Mouse (Mus musculus) lung, adult 2 months (tissue): ENCODE measurements around the gene Gca. TPM values are rescaled to one million over a fixed set of nuclear protein-coding genes. Genes with fewer than 3 reads are reported as not detected.
"Not testable (repeated sequence)": the region's sequence is repeated elsewhere in the genome, so short reads cannot be mapped to it uniquely, and the experiment has no call there.

Experiments used
- DNase-seq: peaks from one replicate; pipeline ENCODE4 v3.0.0; 2022
- H3K4me1 ChIP-seq: fragments of 200-500 bp; 2 replicates; pipeline ENCODE4 v1.6.1; 2011; ENCODE audit warnings: low read length; ENCODE audit not compliant: control insufficient read depth, insufficient read depth
- H3K4me3 ChIP-seq: fragments of 200-500 bp; replicated peaks from 2 replicates; pipeline ENCODE3; 2011; ENCODE audit warnings: low read depth, mild to moderate bottlenecking, control low read depth, low read length; ENCODE audit errors: extremely low read depth
- CTCF ChIP-seq: fragments of 200-500 bp; IDR thresholded peaks from 2 replicates; pipeline ENCODE4 v1.5.1; 2011; ENCODE audit warnings: mild to moderate bottlenecking, low read length, control low read depth; ENCODE audit not compliant: insufficient read depth
- POLR2A ChIP-seq: fragments of 200-500 bp; IDR thresholded peaks from 2 replicates; pipeline ENCODE4 v1.6.1; 2011; ENCODE audit warnings: low read depth, mild to moderate bottlenecking, control low read depth, low read length, borderline replicate concordance; ENCODE audit errors: extremely low read depth
- WGBS: fragments of 180-500 bp; shearing (Covaris S2); methylation state at CpG from one replicate; pipeline ENCODE4 v1.1.7; 2018; 5-methylcytosine and 5-hydroxymethylcytosine counted together
- polyA plus RNA-seq: library from polyadenylated mRNA; depleted of rRNA; stranded (reverse); fragments of >200 nt; gene quantifications from 2 replicates; pipeline ENCODE4 v1.2.3, GENCODE M21; 2012

Gca gene
- polyA plus RNA-seq, 1 experiment = 9.5 TPM

GRCm38 (mm10) chr2:62665536-62665935 is 1.5 kb downstream of the Gca start:
- WGBS = 57% methylated on average over 1 of the region's 1 CpGs
- Histone ChIP-seq H3K4me3 (no peak overlapping the region), H3K4me1 (0 out of 2 replicates have a peak, but pooled peaks cover 3% of the 10 kb centered on the region)
- no peak for DNase-seq
- TF ChIP-seq CTCF (no peak), POLR2A (no peak)

- H3K4me1 ChIP-seq = no peaks in the 10 kb centered on the region
- TF ChIP-seq CTCF = no peak
- no peak for TF ChIP-seq POLR2A
- WGBS = 69% methylated on average over 3 of the region's 3 CpGs
- no peak overlapping the region for H3K4me3 ChIP-seq
- no peak for DNase-seq
Observed at GRCm38 (mm10) chr2:62669848-62670247, 5.8 kb downstream of the Gca start.

GRCm38 (mm10) chr2:62670301-62670700 is 6.2 kb downstream of the Gca start:
- Histone ChIP-seq H3K4me1 (no peaks in the 10 kb centered on the region), H3K4me3 (no peak overlapping the region)
- 72% methylated on average over 5 of the region's 5 CpGs for WGBS
- TF ChIP-seq CTCF = no peak
- no peak for TF ChIP-seq POLR2A
- DNase-seq = no peak

- no peaks in the 10 kb centered on the region for H3K4me1 ChIP-seq
- 63% methylated on average over 4 of the region's 4 CpGs for WGBS
- H3K4me3 ChIP-seq = no peak overlapping the region
- TF ChIP-seq CTCF = no peak
- no peak for TF ChIP-seq POLR2A
- DNase-seq = no peak
Observed at GRCm38 (mm10) chr2:62670767-62671166, 6.7 kb downstream of the Gca start.

- Histone ChIP-seq H3K4me1 (no peaks in the 10 kb centered on the region), H3K4me3 (no peak overlapping the region)
- TF ChIP-seq POLR2A (no peak), CTCF (no peak)
- DNase-seq = no peak
- 83% methylated on average over 5 of the region's 5 CpGs for WGBS
Observed at GRCm38 (mm10) chr2:62672788-62673187, 8.7 kb downstream of the Gca start.

GRCm38 (mm10) chr2:62681667-62682066 is 17.6 kb downstream of the Gca start:
- 64% methylated on average over 8 of the region's 8 CpGs for whole genome bisulfite sequencing
- Histone ChIP-seq H3K4me1 (no peaks in the 10 kb centered on the region), H3K4me3 (no peak overlapping the region)
- TF ChIP-seq CTCF (no peak), POLR2A (no peak)
- DNase-seq = no peak

GRCm38 (mm10) chr2:62684989-62685595 is 21.0 kb downstream of the Gca start:
- Histone ChIP-seq H3K4me3 (no peak overlapping the region), H3K4me1 (no peaks in the 10 kb centered on the region)
- no peak for DNase-seq
- no peak for TF ChIP-seq CTCF
- TF ChIP-seq POLR2A = no peak
- WGBS = 47% methylated on average over 3 of the region's 3 CpGs

- no peak overlapping the region for H3K4me3 ChIP-seq
- WGBS = 76% methylated on average over 6 of the region's 6 CpGs
- TF ChIP-seq CTCF = no peak
- H3K4me1 ChIP-seq = no peaks in the 10 kb centered on the region
- DNase-seq = no peak
Observed at GRCm38 (mm10) chr2:62685934-62686333, 21.8 kb downstream of the Gca start.

- DNase-seq = no peak
- 73% methylated on average over 3 of the region's 3 CpGs for WGBS
- TF ChIP-seq POLR2A (no peak), CTCF (no peak)
- no peaks in the 10 kb centered on the region for H3K4me1 ChIP-seq
- no peak overlapping the region for H3K4me3 ChIP-seq
Observed at GRCm38 (mm10) chr2:62706313-62706712, 42.2 kb downstream of the Gca start.

- 60% methylated on average over 1 of the region's 1 CpGs for WGBS
- TF ChIP-seq CTCF (no peak), POLR2A (no peak)
- DNase-seq = no peak
- H3K4me1 ChIP-seq = no peaks in the 10 kb centered on the region
- H3K4me3 ChIP-seq = no peak overlapping the region
Observed at GRCm38 (mm10) chr2:62709633-62710032, 45.5 kb downstream of the Gca start.

- not testable (repeated sequence) for DNase-seq, H3K4me3 ChIP-seq, H3K4me1 ChIP-seq
- WGBS = 91% methylated on average over 4 of the region's 4 CpGs
Observed at GRCm38 (mm10) chr2:62714362-62714761, 50.3 kb downstream of the Gca start.
